Mouse (Mus musculus) splenic B cell, adult 2 months (primary cell): Measurements from ENCODE around the gene Limd2.
"Not testable (repeated sequence)": the region's sequence is repeated elsewhere in the genome, so short reads cannot be mapped to it uniquely, and the experiment has no call there.

ENCODE experiments used
- DNase-seq: peaks from one replicate; pipeline ENCODE4 v3.0.0-alpha.2; 2011; ENCODE audit warnings: low read depth, low spot score
- H3K27me3 ChIP-seq: 2 replicates; pipeline ENCODE4 v1.6.1; 2012; ENCODE audit warnings: mild to moderate bottlenecking, low read length, moderate library complexity, mixed read lengths; ENCODE audit not compliant: control insufficient read depth, poor library complexity, insufficient read depth, severe bottlenecking
- H3K36me3 ChIP-seq: 2 replicates; pipeline ENCODE4 v1.6.1; 2012; ENCODE audit warnings: mild to moderate bottlenecking, low read length, moderate library complexity, mixed read lengths; ENCODE audit not compliant: control insufficient read depth, poor library complexity, insufficient read depth, severe bottlenecking

Limd2 gene

DNA sequence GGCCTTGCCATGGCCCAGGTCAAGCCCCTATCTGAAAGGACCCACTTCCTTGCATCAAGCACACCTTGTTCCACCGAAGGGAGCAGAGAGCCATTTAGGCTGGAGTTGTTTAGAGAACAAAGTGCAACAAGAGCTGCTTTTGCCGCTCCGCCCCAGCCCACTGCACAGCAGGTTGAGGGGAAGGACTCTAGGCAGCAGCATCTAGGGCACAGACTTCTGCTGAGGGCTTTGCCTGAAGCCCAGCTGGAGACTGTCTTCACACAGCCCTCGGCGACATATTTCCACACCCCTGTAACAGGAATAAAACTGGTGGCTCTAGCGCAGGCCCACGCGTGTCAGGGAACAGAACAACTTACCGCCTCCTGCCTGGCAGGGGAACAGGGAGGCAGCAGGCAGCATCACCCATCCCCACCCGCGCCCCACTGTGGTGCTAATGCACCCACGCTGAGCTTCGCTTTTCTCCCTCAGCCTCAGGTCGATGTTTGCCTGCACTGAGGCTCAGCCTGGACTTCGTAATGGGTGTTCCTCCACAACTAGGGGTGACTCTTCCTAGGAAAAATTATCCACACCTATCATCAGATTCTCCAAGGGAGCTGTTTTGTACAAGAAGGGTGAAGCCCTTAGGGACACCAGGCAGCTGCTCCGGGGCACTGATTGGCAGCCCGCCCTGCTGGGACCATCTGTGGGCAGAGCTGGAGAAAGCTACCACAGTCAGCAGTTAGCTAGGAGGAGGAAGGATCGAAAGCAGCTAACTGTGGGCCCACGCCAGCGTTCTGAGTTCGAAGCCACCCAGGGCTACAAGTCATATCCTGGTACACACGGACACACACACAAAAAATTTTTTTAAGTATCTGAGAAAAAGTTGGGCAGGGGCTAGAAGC is at the start of gene Limd2, which contains the start of gene Gm10840:
Gene Limd2 (minus strand): TSS at position 20 of the 881 bp plus-strand sequence.
Gene Gm10840 (plus strand): TSS at position 10 of the 881 bp plus-strand sequence.
- Histone ChIP-seq H3K27me3 (no peaks in the 10 kb centered on the region), H3K36me3 (peaks cover 18% of the 10 kb centered on the region)
- peak; percentile 62 for DNase-seq

DNA sequence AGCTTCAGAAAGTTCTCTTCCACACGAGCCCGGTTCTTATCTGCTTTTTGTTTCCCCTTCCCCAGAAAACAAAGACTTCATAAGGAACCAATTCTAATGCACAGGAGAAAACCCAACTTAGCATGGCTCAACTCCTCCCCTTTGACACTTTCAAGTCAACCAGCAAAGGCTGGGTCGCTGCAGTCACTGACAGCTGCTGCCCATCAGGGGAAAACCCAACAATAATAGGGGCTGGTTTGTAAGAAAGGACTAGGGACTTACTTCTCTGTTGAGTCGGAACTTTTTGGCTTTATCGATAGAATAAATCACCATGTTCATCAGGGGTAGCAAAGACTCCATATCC is 41.4 kb upstream of the Limd2 start, which contains the start of gene Strada:
Gene Strada (minus strand): TSS at position 46 of the 343 bp plus-strand sequence.
- DNase-seq, result peak; percentile 66
- H3K36me3 ChIP-seq, result peaks cover 2% of the 10 kb centered on the region; the same call in 1 of the 2 replicates
- H3K27me3 ChIP-seq, result no peaks in the 10 kb centered on the region

DNA sequence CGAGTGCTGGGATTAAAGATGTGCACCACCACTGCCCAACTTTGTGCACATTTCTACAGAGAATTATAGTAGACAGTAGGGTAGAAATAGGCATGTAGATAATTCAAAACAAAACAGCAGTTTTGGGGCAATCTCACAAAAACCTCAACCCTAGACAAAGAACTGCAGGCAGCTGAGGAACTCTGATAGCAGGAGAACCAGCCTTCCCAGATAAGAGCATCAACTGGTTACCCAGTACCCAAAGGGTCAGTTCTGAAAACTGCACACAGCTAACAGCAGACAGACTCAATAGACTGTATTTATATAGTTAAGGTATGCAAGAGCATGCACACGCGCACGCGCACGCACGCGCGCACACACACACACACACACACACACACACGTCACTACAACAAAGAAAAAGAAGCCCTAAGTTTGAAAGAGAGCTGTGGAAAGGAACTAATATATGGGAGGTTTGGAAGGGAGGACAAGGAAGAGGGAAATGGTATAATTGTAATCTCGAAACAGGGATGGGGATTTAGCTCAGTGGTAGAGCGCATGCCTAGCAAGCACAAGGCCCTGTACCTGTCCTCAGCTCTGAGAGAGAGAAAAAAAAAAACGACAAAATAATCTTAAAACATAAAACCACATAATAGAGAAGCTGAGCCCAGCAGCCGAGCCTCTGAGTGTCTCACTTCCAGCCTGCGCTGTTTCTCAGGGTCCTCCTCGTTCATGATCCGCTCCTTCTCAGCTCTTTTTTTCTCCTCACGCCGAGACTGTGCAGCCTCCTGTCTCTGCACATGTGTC is 40.9 kb upstream of the Limd2 start:
- DNase-seq, result peak; percentile 23
- Histone ChIP-seq H3K36me3 (no peaks in the 10 kb centered on the region; the same call in 1 of the 2 replicates), H3K27me3 (no peaks in the 10 kb centered on the region)

DNA sequence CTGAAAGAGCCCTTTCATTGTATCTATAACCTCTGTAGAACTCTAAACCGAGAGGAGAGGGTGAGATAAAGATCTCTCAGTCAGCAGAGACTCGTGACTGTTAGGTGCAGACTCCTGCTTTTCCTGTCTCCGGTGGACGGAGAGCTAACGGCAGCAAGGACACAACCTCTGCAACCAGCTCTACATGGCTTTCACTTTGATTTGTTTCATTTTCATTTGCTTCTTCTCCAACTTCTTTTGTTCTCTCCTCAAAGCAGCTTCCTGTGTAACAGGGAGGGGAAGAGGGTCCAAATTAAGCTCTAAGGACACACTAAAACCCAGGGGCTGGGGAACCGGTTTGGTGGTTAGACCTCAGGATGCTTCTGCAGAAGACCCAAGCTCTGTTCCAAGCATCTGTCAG is 40.1 kb upstream of the Limd2 start:
- Histone ChIP-seq H3K36me3 (no peaks in the 10 kb centered on the region; the same call in 1 of the 2 replicates), H3K27me3 (no peaks in the 10 kb centered on the region)
- DNase-seq, result no peak

DNA sequence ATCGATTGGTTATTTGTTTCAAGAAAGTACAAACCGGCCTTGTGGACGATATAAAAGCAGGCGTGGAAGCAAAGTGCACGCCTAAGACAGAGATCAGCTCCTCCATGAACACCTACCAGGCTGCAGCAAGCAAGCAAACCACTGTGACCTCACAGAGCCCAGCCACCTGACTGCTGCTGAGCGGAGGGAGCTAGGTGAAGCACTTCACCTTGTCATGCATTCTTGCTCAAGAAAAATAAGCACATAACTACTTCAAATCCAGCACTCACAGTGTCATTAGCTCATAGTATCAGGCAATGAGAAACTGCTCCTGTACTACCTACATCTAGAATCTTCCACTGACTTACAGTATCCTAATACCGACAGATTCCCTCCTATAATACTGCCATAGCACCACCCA is 39.3 kb upstream of the Limd2 start:
- not testable (repeated sequence) for DNase-seq, H3K36me3 ChIP-seq, H3K27me3 ChIP-seq

DNA sequence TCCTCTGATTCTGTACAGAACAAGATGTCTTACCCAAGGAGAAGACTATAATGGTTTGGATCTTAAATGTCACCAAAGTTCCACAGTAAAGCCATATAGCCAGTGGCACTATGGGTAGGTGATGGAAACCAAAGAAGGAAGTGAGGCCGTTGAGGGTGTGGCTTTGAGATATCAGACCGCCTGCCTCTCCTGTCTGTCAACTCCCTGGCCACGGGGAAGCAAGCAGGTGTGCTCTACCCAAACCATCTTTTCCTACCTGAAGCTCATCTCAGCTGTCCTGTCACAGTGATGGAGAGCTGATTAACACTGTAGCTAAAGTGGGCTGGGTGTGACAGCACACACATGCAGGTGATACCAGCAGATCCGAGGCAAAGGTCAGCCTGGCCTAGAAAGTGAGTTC is 37.6 kb upstream of the Limd2 start:
- DNase-seq, result peak; percentile 39
- Histone ChIP-seq H3K36me3 (no peaks in the 10 kb centered on the region), H3K27me3 (no peaks in the 10 kb centered on the region)

DNA sequence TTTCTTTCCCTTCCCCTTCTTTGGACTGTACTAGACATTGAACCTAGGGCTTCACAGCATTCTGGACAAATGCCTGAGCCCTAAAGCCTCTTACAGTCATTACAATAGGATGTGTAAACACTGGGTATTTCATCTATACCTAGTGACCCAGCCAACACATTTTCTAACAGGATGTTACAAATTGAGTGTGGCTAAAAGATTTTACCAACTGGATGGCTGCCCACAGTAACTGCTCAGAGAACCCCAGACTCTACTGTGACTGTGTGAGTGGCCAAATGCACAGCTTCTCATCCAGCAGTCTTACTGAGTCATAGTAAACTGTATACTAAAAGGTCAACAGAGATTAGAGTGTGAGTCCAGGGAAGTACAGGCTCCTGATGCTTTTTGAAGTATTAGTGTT is 34.7 kb upstream of the Limd2 start:
- Histone ChIP-seq H3K27me3 (no peaks in the 10 kb centered on the region), H3K36me3 (peaks cover 2% of the 10 kb centered on the region; the same call in 1 of the 2 replicates)
- DNase-seq, result no peak

DNA sequence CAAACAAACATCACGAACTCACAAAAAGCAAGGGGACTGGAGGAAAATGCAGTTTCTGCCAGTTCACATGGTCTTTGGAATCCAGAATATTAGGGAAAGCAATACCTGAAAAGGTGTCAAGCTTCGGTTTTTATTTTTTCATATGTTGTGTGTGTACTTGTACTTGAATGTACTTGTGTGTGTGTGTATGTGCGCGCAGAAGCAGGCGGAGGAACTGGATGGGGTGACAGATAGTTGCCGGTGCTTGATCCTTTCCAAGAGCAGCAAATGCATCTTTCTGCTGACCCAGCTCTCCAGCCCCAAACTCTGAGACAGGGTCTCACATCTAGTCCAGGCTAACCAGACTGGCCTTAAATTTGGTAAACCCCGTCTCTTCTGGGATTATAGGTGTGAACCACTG is 34.2 kb upstream of the Limd2 start:
- no peaks in the 10 kb centered on the region for H3K27me3 ChIP-seq
- no peak for DNase-seq
- peaks cover 2% of the 10 kb centered on the region; the same call in 1 of the 2 replicates for H3K36me3 ChIP-seq

DNA sequence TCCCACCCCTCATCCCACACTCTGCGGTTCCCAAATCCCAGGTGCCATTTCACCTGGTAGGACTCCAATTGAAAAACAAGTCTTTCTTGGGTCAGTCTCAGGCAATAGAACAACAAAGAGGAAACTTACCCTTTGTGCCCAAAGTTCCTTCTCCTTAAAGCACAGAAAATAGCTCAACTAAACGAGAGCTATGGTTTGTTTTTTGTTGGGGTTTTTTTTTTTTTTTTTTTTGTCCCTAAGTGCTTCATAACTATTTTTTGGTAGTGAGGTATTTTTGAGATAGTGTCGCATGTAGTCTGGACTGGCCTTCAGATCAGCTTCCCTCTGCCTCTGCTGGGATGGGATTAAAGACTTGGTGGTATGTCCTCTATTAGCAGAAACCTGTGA is 33.5 kb upstream of the Limd2 start:
- Histone ChIP-seq H3K36me3 (peaks cover 2% of the 10 kb centered on the region; the same call in 1 of the 2 replicates), H3K27me3 (no peaks in the 10 kb centered on the region)
- no peak for DNase-seq

DNA sequence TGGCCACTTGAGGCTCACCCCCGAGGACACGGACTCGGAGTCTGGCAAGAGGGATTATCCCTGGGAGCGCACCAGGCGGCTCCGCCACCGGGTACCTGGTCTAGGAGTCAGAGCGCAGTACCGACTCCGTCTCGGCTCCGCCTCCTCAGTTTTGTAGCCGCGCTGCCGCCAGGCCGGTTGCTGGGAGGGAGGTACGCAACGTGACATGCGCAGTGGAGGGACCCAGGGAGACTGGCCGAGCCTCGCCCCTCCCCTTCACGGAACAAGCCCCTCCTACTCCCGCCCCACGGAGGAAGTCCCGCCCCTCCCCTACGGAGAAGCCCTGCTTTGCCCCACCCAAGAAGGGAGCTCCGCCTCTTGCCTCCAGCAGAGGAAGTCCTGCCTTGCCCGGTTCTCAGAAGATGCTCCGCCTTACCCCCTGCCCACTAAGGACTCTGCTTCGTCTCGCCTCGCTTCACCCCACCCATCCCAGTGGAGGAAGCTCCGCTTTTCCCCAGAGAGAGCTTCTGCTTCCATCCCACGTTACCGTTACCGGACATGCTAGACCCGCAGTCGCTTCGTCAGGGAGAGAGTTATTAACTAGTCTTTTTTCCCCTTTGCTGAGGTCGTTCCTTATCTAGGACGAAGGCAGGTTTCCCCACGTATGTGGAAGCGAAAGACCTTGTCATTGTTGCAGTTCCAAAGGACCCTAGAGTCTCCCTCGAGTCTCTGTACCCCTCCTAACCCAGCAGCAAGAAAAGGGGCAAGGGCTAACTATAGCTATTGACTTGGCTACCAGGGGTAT is 32.9 kb upstream of the Limd2 start:
- H3K27me3 ChIP-seq, result no peaks in the 10 kb centered on the region
- peak; percentile 99 for DNase-seq
- peaks cover 2% of the 10 kb centered on the region; the same call in 1 of the 2 replicates for H3K36me3 ChIP-seq

DNA sequence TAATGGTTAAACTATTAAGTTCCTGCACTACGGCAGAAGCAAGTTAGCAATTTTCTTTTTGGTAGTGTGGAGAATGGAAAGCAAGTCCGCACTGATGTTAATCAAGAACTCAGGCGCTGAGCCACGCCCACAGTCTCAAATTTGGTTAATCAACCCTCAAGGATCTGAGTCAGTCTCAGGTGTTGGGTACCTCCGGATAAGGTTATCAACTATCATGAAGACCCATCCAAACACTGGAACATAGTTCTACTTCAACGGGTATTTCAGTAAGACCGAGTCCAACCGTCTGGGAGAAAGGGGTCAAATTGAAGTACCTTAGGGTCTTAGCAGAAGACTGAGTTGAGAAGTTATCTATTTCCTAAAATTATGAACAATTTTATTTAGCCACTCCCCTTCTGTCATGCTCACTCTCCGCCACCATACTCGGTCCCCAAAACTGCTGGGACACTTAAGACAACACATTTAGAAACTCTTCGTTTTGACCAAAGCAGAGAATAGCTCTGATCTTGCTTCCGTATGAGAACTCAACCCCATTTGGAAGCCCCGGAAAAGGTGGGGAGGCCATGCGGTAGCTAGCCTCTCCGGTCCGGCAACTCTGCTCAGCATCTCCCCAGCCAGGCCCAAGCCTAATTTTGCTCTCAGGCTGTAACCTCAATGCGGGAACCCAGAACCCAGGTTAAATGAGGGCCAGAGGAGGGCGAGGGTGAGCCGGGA is 32.2 kb upstream of the Limd2 start:
- H3K27me3 ChIP-seq, result no peaks in the 10 kb centered on the region
- peak; percentile 49 for DNase-seq
- peaks cover 2% of the 10 kb centered on the region; the same call in 1 of the 2 replicates for H3K36me3 ChIP-seq

DNA sequence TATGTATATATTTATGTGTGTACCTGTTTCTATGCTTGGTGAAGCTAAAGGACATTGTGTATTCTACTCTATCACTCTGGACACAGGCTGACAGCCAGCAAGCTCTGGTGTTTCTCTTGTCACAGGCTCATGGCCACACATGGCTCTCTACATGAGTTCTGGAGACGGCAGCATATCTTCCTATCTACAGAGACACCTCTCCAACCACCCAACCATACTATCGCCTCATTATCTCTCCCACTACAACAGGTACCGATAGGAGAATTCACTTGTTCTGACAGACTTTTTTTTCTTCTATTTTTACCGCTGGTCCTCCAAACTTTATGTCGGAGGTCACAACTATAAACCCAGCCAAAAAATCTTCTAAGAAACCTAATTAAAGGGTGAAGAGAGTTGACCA is 31.6 kb upstream of the Limd2 start:
- DNase-seq, result no peak
- H3K36me3 ChIP-seq, result peaks cover 4% of the 10 kb centered on the region
- no peaks in the 10 kb centered on the region for H3K27me3 ChIP-seq

DNA sequence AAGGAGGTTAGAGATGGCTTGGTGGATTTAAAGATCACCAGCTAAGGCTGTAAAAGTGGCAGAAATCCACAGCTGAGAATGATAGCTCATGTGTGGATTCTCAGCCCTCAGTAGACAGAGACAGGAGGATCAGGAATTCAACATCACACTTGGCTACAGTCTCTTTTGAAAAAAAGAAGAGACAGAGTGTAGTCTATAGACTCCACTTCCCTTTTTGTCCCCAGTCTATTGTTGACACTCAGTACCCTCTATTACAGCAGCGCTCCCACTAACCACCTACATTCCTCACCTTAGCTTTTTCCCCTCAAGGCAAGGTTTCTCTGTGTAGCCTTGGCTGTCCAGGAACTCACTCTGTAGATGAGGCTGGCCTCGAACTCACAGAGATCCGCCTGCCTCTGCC is 31.1 kb upstream of the Limd2 start:
- Histone ChIP-seq H3K27me3 (no peaks in the 10 kb centered on the region), H3K36me3 (peaks cover 4% of the 10 kb centered on the region)
- no peak for DNase-seq

DNA sequence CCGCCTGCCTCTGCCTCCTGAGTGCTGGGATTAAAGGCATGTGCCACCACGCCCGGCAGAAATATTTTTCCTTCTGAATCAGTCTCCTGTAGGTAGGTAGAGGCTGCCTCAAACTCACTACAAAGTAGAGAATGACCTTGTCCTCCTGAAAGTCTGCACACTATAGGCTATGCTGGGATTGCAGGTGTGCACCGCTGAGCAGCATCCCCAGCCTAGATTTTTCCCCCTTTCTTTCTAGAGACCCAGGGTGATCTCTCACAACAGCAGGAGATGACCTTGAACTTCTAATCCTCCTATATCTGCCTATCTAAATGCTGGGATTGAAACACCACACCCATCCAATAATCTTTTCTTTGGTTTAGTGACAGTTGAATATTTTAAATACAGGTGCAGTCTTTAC is 26.7 kb upstream of the Limd2 start:
- DNase-seq, result no peak
- Histone ChIP-seq H3K27me3 (no peaks in the 10 kb centered on the region), H3K36me3 (peaks cover 8% of the 10 kb centered on the region)
